ENCODE assay signal across 26 mouse cellular contexts in the genomic region with DNA sequence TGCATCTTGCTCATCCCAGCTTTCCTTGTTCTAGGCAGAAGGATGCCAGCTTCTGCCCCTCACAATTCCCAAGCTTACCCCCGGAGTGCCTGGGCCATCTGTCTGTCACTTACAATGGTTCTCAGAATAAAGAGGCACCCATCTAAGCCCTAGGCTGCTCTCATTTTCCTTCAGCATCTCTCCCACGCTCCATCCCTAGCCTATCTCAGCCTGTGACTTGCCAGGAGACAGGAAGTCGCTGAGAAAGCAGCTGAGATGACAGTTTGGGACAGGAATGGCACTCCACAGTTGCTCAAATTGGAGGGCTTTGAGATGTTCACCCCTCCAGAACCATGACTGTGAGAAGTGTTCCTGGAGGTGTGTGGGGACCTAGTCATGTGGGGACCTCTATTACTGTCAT. TPM values are rescaled to one million over a fixed set of nuclear protein-coding genes. Genes with fewer than 3 reads are reported as not detected.
"Had no signal": no experiment of that assay in that cellular context is flagged by ENCODE, and none has a peak within 500 bp of the region (broad histone marks: within the 10 kb centered on the region; RNA-seq: fewer than 3 reads in every experiment).

No protein-coding gene starts in this region.

- H3K27ac ChIP-seq: heart, embryonic 13.5 days; heart, embryonic 15.5 days; hindbrain, embryonic 15.5 days; hindbrain, postnatal 0 days; kidney, embryonic 15.5 days; kidney, postnatal 0 days; limb, embryonic 13.5 days; limb, embryonic 15.5 days; liver, embryonic 12.5 days; liver, embryonic 14.5 days had no signal

- H3K36me3 ChIP-seq: heart, embryonic 13.5 days; heart, embryonic 15.5 days; hindbrain, embryonic 15.5 days; kidney, embryonic 15.5 days; limb, embryonic 13.5 days; limb, embryonic 15.5 days; liver, embryonic 12.5 days had no signal

- DNase-seq: forebrain, postnatal 0 days; gastrocnemius, postnatal 14 days; gastrocnemius, postnatal 36 days; heart, adult 18-20 months; heart, postnatal 14 days; heart, postnatal 36 days; kidney, adult 11 months; kidney, adult 2 months; kidney, adult 9 months; kidney, postnatal 14 days; kidney, postnatal 36 days; layer of hippocampus, postnatal 36 days; left cerebral cortex, postnatal 4 days had no signal

- H3K9me3 ChIP-seq: heart, embryonic 13.5 days; heart, embryonic 15.5 days; hindbrain, embryonic 15.5 days; kidney, embryonic 15.5 days; limb, embryonic 13.5 days; limb, embryonic 15.5 days; liver, embryonic 12.5 days had no signal

- H3K4me3 ChIP-seq: heart, embryonic 13.5 days; heart, embryonic 15.5 days; hindbrain, embryonic 15.5 days; kidney, embryonic 15.5 days; limb, embryonic 13.5 days; limb, embryonic 15.5 days; liver, embryonic 12.5 days had no signal

- H3K9ac ChIP-seq: forebrain, postnatal 0 days; heart, embryonic 13.5 days; heart, embryonic 15.5 days; hindbrain, embryonic 15.5 days; kidney, embryonic 15.5 days; limb, embryonic 13.5 days; limb, embryonic 15.5 days; liver, embryonic 12.5 days; liver, embryonic 14.5 days had no signal

- ATAC-seq: forebrain, postnatal 0 days; hindbrain, postnatal 0 days; intestine, embryonic 16.5 days; liver, embryonic 12.5 days had no signal

- H3K4me2 ChIP-seq: heart, embryonic 11.5 days; heart, embryonic 15.5 days; hindbrain, embryonic 15.5 days; kidney, embryonic 15.5 days; limb, embryonic 13.5 days; limb, embryonic 15.5 days; liver, embryonic 12.5 days had no signal

RNA-seq across cellular contexts. Expression of a gene that starts 1.6 kb away (rescaled TPM):
- total RNA-seq: hematopoietic stem cell, adult 5-6 weeks had no signal
